Mouse (Mus musculus): Measurements from ENCODE around the gene Gpi1.
"Not testable (repeated sequence)": the region's sequence is repeated elsewhere in the genome, so short reads cannot be mapped to it uniquely, and the experiment has no call there.

Gene Gpi1

GRCm38 (mm10) chr7:34229691-34230111 is 435 bp downstream of the Gpi1 start:
- peak; percentile 35 for DNase-seq (ENCODE audit: low spot score)

- DNase-seq (ENCODE audit: low spot score): no peak
Measured at GRCm38 (mm10) chr7:34229153-34229552, 983 bp downstream of the Gpi1 start.

GRCm38 (mm10) chr7:34228641-34229040 is 1.5 kb downstream of the Gpi1 start:
- DNase-seq (ENCODE audit: low spot score): peak; percentile 62

- no peak for DNase-seq (ENCODE audit: low spot score)
Measured at GRCm38 (mm10) chr7:34226846-34227245, 3.3 kb downstream of the Gpi1 start.

GRCm38 (mm10) chr7:34226086-34226485 is 4.0 kb downstream of the Gpi1 start:
- no peak for DNase-seq (ENCODE audit: low spot score)

GRCm38 (mm10) chr7:34224308-34224707 is 5.8 kb downstream of the Gpi1 start:
- DNase-seq (ENCODE audit: low spot score): no peak

GRCm38 (mm10) chr7:34222340-34222739 is 7.8 kb downstream of the Gpi1 start:
- no peak for DNase-seq (ENCODE audit: low spot score)

GRCm38 (mm10) chr7:34221594-34222250 is 8.4 kb downstream of the Gpi1 start:
- DNase-seq (ENCODE audit: low spot score): no peak

- DNase-seq (ENCODE audit: low spot score): no peak
Measured at GRCm38 (mm10) chr7:34218496-34218895, 11.6 kb downstream of the Gpi1 start.

- no peak for DNase-seq (ENCODE audit: low spot score)
Measured at GRCm38 (mm10) chr7:34216474-34216873, 13.7 kb downstream of the Gpi1 start.

- DNase-seq (ENCODE audit: low spot score): no peak
Measured at GRCm38 (mm10) chr7:34215481-34215880, 14.7 kb downstream of the Gpi1 start.

- DNase-seq (ENCODE audit: low spot score): no peak
Measured at GRCm38 (mm10) chr7:34214644-34215043, 15.5 kb downstream of the Gpi1 start.

- DNase-seq (ENCODE audit: low spot score): no peak
Measured at GRCm38 (mm10) chr7:34213281-34213680, 16.9 kb downstream of the Gpi1 start.

- DNase-seq (ENCODE audit: low spot score): no peak
Measured at GRCm38 (mm10) chr7:34208027-34208745, 21.9 kb downstream of the Gpi1 start.

GRCm38 (mm10) chr7:34206331-34206730 is 23.8 kb downstream of the Gpi1 start:
- DNase-seq (ENCODE audit: low spot score): no peak

GRCm38 (mm10) chr7:34202147-34202546 is 28.0 kb downstream of the Gpi1 start:
- not testable (repeated sequence) for DNase-seq (ENCODE audit: low spot score)

GRCm38 (mm10) chr7:34200829-34201228 is 29.3 kb downstream of the Gpi1 start:
- DNase-seq (ENCODE audit: low spot score): no peak

GRCm38 (mm10) chr7:34198346-34198745 is 31.8 kb downstream of the Gpi1 start:
- DNase-seq (ENCODE audit: low spot score): peak; percentile 75

- peak; percentile 83 for DNase-seq (ENCODE audit: low spot score)
Measured at GRCm38 (mm10) chr7:34196132-34197128, 33.7 kb downstream of the Gpi1 start, which contains the start of gene Pdcd2l. Gene Pdcd2l (minus strand): TSS chr7:34196661.

GRCm38 (mm10) chr7:34195632-34196031 is 34.5 kb downstream of the Gpi1 start:
- peak; percentile 14 for DNase-seq (ENCODE audit: low spot score)

- DNase-seq (ENCODE audit: low spot score): no peak
Measured at GRCm38 (mm10) chr7:34192825-34193224, 37.3 kb downstream of the Gpi1 start.

GRCm38 (mm10) chr7:34189376-34189989 is 40.7 kb downstream of the Gpi1 start:
- no peak for DNase-seq (ENCODE audit: low spot score)

Data from adipocyte (in vitro differentiated cells).